Mouse (Mus musculus): Measurements from ENCODE around the gene Hp.

Hp gene

DNA sequence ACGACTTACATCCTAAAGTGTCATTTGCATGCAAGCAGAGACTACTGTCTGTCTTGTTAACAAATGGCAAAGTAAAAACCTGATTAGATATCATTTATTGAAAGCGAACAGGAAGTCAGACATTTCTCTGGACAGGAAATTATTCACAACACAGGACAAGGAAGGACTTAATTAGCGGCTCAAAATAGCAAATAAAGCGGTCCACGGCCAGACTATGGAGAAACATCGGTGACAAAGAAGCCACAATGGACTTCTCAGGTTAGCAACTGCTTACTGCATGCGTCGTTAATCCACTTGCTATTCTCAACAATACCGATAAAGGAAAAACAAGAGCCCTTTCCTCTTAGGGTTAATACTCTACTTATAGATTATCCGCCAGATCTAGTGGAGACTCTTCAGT is 14.2 kb downstream of the Hp start:
- DNase-seq (ENCODE audit: extremely low spot score, low spot score) = no peak

DNA sequence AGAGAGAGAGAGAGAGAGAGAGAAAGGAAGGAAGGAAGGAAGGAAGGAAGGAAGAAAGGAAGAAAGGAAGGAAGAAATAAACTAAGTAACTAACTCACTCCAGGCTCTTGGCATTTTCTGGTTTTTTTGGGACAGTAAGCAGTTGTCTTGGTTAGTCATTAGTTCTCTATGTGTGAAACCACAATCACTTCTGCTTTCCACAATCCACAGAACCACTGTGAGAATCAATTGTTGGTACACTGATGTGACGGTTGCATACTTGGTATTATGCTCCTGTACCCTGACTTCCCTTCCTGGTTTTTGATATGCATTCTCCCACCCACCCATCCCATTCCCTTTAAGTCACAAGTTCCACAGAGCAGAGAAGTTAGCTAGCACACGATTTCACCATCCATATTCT is 15.1 kb downstream of the Hp start:
- no peak for DNase-seq (ENCODE audit: extremely low spot score, low spot score)

DNA sequence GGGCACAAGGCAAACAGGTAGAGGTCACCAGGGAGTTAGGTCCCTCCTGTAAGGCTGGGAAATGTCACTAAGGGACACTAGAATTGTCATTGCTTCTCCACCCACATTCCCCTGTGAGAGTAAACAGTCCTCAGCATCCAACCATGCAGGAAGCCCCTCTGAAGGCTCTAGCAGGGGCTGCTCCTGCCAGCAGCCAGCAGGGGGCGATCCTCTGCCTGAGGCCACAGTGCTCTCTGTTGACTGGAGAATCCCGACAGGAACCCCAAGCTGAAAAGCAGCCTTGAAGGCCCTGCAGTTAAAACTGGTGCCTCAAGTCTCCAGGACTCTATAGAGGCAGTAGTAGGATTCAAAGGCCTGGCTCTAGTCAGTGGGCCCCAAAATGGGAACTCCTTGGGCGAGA is 27.3 kb downstream of the Hp start:
- DNase-seq (ENCODE audit: extremely low spot score, low spot score) = peak; percentile 28

- no peak for DNase-seq (ENCODE audit: extremely low spot score, low spot score)
These were observed 34.9 kb downstream of the Hp start for GRCm38 (mm10) chr8:109544049-109544448.

DNA sequence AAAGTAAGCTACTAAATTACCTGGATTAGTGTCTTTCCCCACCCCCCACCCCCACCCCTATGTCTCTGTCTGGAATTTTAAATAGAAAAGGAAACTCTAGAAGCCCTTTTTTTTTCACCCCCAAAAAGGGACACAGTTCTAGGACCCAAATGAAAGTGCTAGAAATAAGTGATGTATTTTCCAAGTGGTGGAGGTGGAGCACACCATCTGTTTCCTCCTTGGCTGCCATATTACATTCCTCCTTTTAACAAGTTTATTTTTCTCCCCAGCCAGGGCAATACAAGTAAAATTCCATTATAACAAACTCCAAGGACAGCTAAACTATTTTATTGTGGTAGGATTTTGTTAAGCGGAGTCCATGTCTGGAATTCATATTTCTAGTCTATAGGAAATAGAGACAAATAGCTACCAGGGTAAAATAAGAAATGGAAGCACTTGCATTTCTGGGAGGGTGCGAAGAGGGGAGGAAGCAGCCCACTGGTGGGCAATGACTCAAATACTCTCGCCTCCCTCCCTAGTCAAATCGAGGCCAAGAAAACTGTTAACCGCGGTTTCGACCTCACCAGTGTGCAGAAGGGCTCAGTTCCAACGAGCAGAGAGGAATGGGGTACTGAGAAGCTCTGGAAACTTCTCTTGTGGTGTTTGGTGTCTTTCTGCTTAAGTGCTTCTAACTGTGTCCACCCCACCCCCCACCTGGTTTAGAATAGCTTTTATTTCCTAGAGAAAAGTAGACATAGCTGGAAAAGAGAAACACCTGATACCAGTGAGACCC is 36.0 kb downstream of the Hp start:
- no peak for DNase-seq (ENCODE audit: extremely low spot score, low spot score)

- no peak for DNase-seq (ENCODE audit: extremely low spot score, low spot score)
These were observed 36.8 kb downstream of the Hp start for GRCm38 (mm10) chr8:109542165-109542564.

DNA sequence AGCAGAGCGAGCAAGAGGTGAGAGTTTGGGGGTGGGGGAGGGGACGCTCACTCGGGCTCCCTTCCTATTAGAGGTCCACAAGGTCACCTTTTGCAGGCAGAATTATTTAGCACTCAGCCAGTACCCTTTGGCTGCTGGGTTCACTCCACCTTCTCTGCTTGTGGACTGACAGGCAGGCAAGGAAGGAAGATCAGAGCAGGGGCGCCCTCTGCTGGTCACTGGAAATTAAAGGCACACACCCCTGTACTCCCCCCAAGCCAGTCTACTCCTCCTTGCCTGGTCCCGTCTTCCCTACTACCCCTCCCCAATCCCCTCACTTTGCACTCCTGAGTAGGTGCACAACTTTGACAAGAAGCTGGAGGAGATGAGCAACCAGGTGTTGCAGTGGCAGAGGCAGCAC is 42.3 kb downstream of the Hp start:
- peak; percentile 89 for DNase-seq (ENCODE audit: extremely low spot score, low spot score)

DNA sequence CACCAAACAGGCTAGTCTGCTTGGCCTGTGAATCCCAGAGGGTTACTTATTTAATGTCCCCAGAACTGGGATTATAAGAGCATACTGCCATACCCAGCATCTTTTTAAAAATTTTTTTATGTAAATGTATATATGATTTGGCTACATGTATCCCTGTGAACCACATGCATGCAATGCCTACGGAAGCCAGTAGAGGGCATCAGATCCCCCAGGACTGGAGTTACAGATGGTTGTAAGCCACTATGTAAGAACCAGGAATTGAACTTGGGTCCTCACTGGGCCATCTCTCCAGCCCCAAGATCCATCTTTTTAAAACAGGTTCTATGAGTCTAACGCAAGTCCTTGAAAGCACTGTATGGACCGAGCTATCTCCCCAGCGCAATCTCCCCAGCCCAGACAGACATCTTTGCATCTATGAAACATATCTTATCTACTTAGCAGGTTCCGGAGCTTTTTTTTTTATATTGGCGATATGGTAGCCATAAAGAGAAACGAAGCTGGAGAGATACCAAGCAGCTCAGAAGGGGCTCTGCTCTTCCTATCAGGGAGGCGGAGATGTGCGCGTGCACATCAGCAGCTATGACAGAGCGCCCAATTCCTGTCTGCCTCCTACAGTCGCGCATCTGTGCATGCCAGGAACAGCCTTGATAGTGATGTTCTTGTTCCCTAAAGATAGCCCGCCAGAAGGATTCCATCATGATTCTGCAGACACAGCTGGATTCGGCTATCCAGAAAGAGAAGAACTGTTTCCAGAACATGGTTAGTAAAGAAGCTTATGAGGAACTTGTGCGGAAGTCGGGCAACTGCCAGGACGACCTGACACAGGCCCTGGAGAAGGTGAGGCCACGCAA is 43.6 kb downstream of the Hp start:
- peak; percentile 45 for DNase-seq (ENCODE audit: extremely low spot score, low spot score)

Measured in neural tube, embryonic 10.5 days (tissue).